Comparison of ENCODE assay signal across 9 mouse cellular contexts in the genomic region with DNA sequence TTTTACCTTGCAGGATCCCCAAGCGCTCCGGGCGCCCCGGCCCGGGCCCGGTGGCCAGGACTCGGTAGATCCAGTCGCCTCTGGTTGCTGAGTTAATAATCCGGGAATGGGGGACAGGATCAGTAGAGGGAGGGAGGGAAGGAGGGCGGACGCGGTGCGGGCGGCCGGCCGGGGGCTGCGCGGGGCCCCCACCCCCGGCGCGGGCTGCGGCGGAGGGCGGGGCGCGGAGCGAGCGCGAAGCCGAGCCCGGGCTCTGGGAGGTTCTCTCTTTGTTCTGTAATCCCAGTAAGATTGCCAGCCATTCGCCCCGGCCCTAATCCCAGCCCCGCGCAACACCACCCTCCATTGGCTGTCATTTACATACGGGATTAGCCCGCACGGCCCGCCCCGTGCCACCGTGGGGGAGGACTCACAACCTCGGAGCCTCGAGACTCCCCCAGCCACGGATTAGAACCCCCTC. TPM values are rescaled to one million over a fixed set of nuclear protein-coding genes. Genes with fewer than 3 reads are reported as not detected.
DNase-seq lines count a peak whose midpoint lies in the region; ATAC-seq and TF ChIP-seq lines count a peak whose summit lies in the region.
"Had no signal": no experiment of that assay in that cellular context is flagged by ENCODE, and none has a peak within 500 bp of the region (broad histone marks: within the 10 kb centered on the region; RNA-seq: fewer than 3 reads in every experiment).

A gene (minus strand): TSS at position 214 of the 460 bp plus-strand sequence.

- ATAC-seq in embryonic facial prominence, embryonic 11.5 days (replicated peaks; ENCODE audit: insufficient number of reproducible peaks, low FRiP score, low TSS enrichment, low read depth), result peak; percentile 84
- ATAC-seq in midbrain, embryonic 11.5 days (ENCODE audit: low FRiP score), result peak; percentile 90

- peak within 1 kb of the TSS; percentile 82 for H3K4me3 ChIP-seq in embryonic facial prominence, embryonic 11.5 days (ENCODE audit: low read depth, low read length)
- H3K4me3 ChIP-seq in heart, adult 2 months, result peak within 1 kb of the TSS; percentile 76
- peak within 1 kb of the TSS; percentile 53 for H3K4me3 ChIP-seq in kidney, adult 2 months (ENCODE audit: insufficient read depth, low read depth, low read length)
- peak within 1 kb of the TSS; percentile 86 for H3K4me3 ChIP-seq in limb, embryonic 10.5 days
- H3K4me3 ChIP-seq in midbrain, embryonic 11.5 days (ENCODE audit: low read depth, low read length), result peak within 1 kb of the TSS; percentile 84

- peaks cover 3% of the 10 kb centered on the region; the same call in 1 of the 2 replicates for H3K4me1 ChIP-seq in embryonic facial prominence, embryonic 11.5 days (ENCODE audit: control insufficient read depth, insufficient read depth, low read length)
- peaks cover 5% of the 10 kb centered on the region for H3K4me1 ChIP-seq in heart, adult 2 months (ENCODE audit: control insufficient read depth, insufficient read depth, low read length)
- H3K4me1 ChIP-seq in kidney, adult 2 months (ENCODE audit: control insufficient read depth, insufficient read depth, low read length), result peaks cover 2% of the 10 kb centered on the region; the same call in 1 of the 2 replicates
- H3K4me1 ChIP-seq in limb, embryonic 10.5 days, result peaks cover 29% of the 10 kb centered on the region
- peaks cover 16% of the 10 kb centered on the region for H3K4me1 ChIP-seq in midbrain, embryonic 11.5 days (ENCODE audit: control insufficient read depth, insufficient read depth, low read length)

- H3K9me3 ChIP-seq in embryonic facial prominence, embryonic 11.5 days (replicated peaks; ENCODE audit: control insufficient read depth, low read length), result no peaks in the 10 kb centered on the region
- 0 out of 2 replicates have a peak, but pooled peaks cover 3% of the 10 kb centered on the region for H3K9me3 ChIP-seq in limb, embryonic 10.5 days (replicated peaks)
- no peaks in the 10 kb centered on the region for H3K9me3 ChIP-seq in midbrain, embryonic 11.5 days (ENCODE audit: control insufficient read depth, low read length)
- H3K9me3 ChIP-seq: G1E had no signal

- peak within 1 kb of the TSS; percentile 92 for H3K9ac ChIP-seq in embryonic facial prominence, embryonic 11.5 days (replicated peaks; ENCODE audit: low read length)
- H3K9ac ChIP-seq in heart, adult 2 months (ENCODE audit: low read depth, low read length), result peak within 1 kb of the TSS; percentile 68
- peak within 1 kb of the TSS; percentile 93 for H3K9ac ChIP-seq in midbrain, embryonic 11.5 days (ENCODE audit: low read length)

- no peak for TF ChIP-seq CTCF in heart, adult 2 months (IDR thresholded peaks at IDR 0.05)
- TF ChIP-seq CTCF in kidney, adult 2 months (conservative IDR thresholded peaks at IDR 0.05; ENCODE audit: insufficient read depth, insufficient read length, low read depth, low read length), result no peak

- intact Hi-C loops in heart, adult 2 months (cut with DNase I), result loop anchor here (5.0 kb wide), 1 partner anchor 34 kb away; no protein-coding TSS in a partner anchor

- TF ChIP-seq EP300 in heart, adult 2 months (IDR thresholded peaks at IDR 0.05; ENCODE audit: insufficient read depth, low read depth, low read length), result no peak

- no peak for TF ChIP-seq POLR2A in heart, adult 2 months (IDR thresholded peaks at IDR 0.05; ENCODE audit: insufficient read depth, low read depth, low read length)
- TF ChIP-seq POLR2A in kidney, adult 2 months (IDR thresholded peaks at IDR 0.05; ENCODE audit: low read depth, low read length), result no peak

- DNase-seq in spleen, postnatal 4 days (ENCODE audit: low spot score in 2 of 2), result peak; percentile 48 to 75
- DNase-seq in spleen, adult 18-20 months, result no peak
- peak; percentile 80 for DNase-seq in embryonic facial prominence, embryonic 11.5 days (ENCODE audit: low spot score)
- DNase-seq in heart, adult 2 months, result peak; percentile 71 to 83
- DNase-seq in kidney, adult 2 months, result peak; percentile 89
- peak; percentile 87 for DNase-seq in limb, embryonic 10.5 days (ENCODE audit: low spot score)
- peak; percentile 97 for DNase-seq in midbrain, embryonic 11.5 days (ENCODE audit: low spot score, missing footprints)
- DNase-seq in splenic B cell, adult 2 months (ENCODE audit: low read depth, low spot score), result peak; percentile 13

- WGBS in embryonic facial prominence, embryonic 11.5 days, result under 1% methylated on average over 42 of the region's 44 CpGs
- WGBS in heart, adult 2 months, result under 1% methylated on average over 44 of the region's 44 CpGs
- 1% methylated on average over 44 of the region's 44 CpGs for WGBS in kidney, adult 2 months
- WGBS in limb, embryonic 10.5 days, result under 1% methylated on average over 43 of the region's 44 CpGs
- 1% methylated on average over 40 of the region's 44 CpGs for WGBS in midbrain, embryonic 11.5 days

- H3K79me2 ChIP-seq in heart, adult 2 months (replicated peaks; ENCODE audit: control insufficient read depth, insufficient read depth, low read length), result no peaks in the 10 kb centered on the region; the same call in 1 of the 2 replicates

- no peaks in the 10 kb centered on the region for H3K27me3 ChIP-seq in embryonic facial prominence, embryonic 11.5 days (ENCODE audit: control insufficient read depth, insufficient read depth, low read length)
- H3K27me3 ChIP-seq in heart, adult 2 months (ENCODE audit: control insufficient read depth, insufficient read depth, low read length), result no peaks in the 10 kb centered on the region
- no peaks in the 10 kb centered on the region for H3K27me3 ChIP-seq in kidney, adult 2 months (replicated peaks; ENCODE audit: control insufficient read depth, insufficient read depth, low read length)
- H3K27me3 ChIP-seq in limb, embryonic 10.5 days (ENCODE audit: low read depth, poor library complexity, severe bottlenecking), result no peaks in the 10 kb centered on the region
- no peaks in the 10 kb centered on the region for H3K27me3 ChIP-seq in midbrain, embryonic 11.5 days (ENCODE audit: control insufficient read depth, insufficient read depth, low read length)
- H3K27me3 ChIP-seq in splenic B cell, adult 2 months (ENCODE audit: control insufficient read depth, insufficient read depth, low read length, poor library complexity, severe bottlenecking), result no peaks in the 10 kb centered on the region

- peak within 1 kb of the TSS; percentile 91 for H3K27ac ChIP-seq in embryonic facial prominence, embryonic 11.5 days (replicated peaks; ENCODE audit: low read depth, low read length)
- peak within 1 kb of the TSS; percentile 79 for H3K27ac ChIP-seq in heart, adult 2 months
- peak within 1 kb of the TSS; percentile 69 for H3K27ac ChIP-seq in kidney, adult 2 months (ENCODE audit: insufficient read depth, low read depth, low read length)
- peak within 1 kb of the TSS; percentile 98 for H3K27ac ChIP-seq in limb, embryonic 10.5 days
- H3K27ac ChIP-seq in midbrain, embryonic 11.5 days (ENCODE audit: low read depth, low read length), result peak within 1 kb of the TSS; percentile 70

- no peaks in the 10 kb centered on the region for H3K36me3 ChIP-seq in embryonic facial prominence, embryonic 11.5 days (replicated peaks; ENCODE audit: control insufficient read depth, insufficient read depth, low read depth, low read length)
- H3K36me3 ChIP-seq in heart, adult 2 months (ENCODE audit: control insufficient read depth, insufficient read depth, low read length), result no peaks in the 10 kb centered on the region
- no peaks in the 10 kb centered on the region for H3K36me3 ChIP-seq in kidney, adult 2 months (ENCODE audit: control insufficient read depth, insufficient read depth, low read length)
- peaks cover 29% of the 10 kb centered on the region for H3K36me3 ChIP-seq in limb, embryonic 10.5 days
- peaks cover 8% of the 10 kb centered on the region for H3K36me3 ChIP-seq in midbrain, embryonic 11.5 days (ENCODE audit: control insufficient read depth, insufficient read depth, low read length)
- no peaks in the 10 kb centered on the region for H3K36me3 ChIP-seq in splenic B cell, adult 2 months (ENCODE audit: control insufficient read depth, insufficient read depth, low read length, poor library complexity, severe bottlenecking)
- H3K36me3 ChIP-seq: G1E had no signal

- peak within 1 kb of the TSS; percentile 86 for H3K4me2 ChIP-seq in embryonic facial prominence, embryonic 11.5 days (ENCODE audit: low read depth, low read length)
- H3K4me2 ChIP-seq in midbrain, embryonic 11.5 days, result peak within 1 kb of the TSS; percentile 89

RNA-seq across cellular contexts. Expression of the gene that starts here (rescaled TPM):
- polyA plus RNA-seq in embryonic facial prominence, embryonic 11.5 days (2014; fragmentation: Nextera tagmentation; extraction: Ambion mirVana), result 99.8 and 104 TPM in 2 replicates
- total RNA-seq in heart, adult 2 months (2021), result 10 to 100 TPM; 23.8 to 26.4 TPM
- 13.4 and 18.0 TPM in 2 replicates for polyA plus RNA-seq in heart, adult 2 months (2012; rRNA removed)
- 22.4 and 24.0 TPM in 2 replicates for polyA plus RNA-seq in kidney, adult 2 months (2012; rRNA removed)
- polyA plus RNA-seq in limb, embryonic 10.5 days (2016; fragmentation: Nextera tagmentation; extraction: Ambion mirVana), result 131 and 153 TPM in 2 replicates
- 86.5 and 88.1 TPM in 2 replicates for polyA plus RNA-seq in midbrain, embryonic 11.5 days (2014; fragmentation: Nextera tagmentation; extraction: Ambion mirVana)

Comparison
In these comparisons a context has a peak if more than half of its experiments do, and no peak if none do; other contexts are left out.
1. DNase-seq: peak in spleen, postnatal 4 days (2 of 2), embryonic facial prominence, embryonic 11.5 days (single experiment), heart, adult 2 months (2 of 2), kidney, adult 2 months (single experiment), limb, embryonic 10.5 days (single experiment), midbrain, embryonic 11.5 days (single experiment) and splenic B cell, adult 2 months (single experiment); none in spleen, adult 18-20 months (0 of 2).
2. Peak in every context shown above with its lines, with median percentiles within 50 percentile points of each other: H3K27ac ChIP-seq, H3K4me3 ChIP-seq and H3K9ac ChIP-seq.